Mouse (Mus musculus): ENCODE data around the gene 4921504E06Rik.
A peak's percentile ranks its signal among the peaks of the same experiment; 100 is the strongest.

- TF ChIP-seq CTCF (IDR thresholded peaks at IDR 0.05; ENCODE audit: low read depth) = peak; percentile 81
- no peak for TF ChIP-seq EP300 (optimal IDR thresholded peaks at IDR 0.05)
Observed at GRCm38 (mm10) chr2:19528797-19529196, 24.9 kb downstream of the 4921504E06Rik start.

Measured in stomach, postnatal 0 days (tissue).